Comparison of ENCODE assay signal across 11 mouse cellular contexts in the genomic region with DNA sequence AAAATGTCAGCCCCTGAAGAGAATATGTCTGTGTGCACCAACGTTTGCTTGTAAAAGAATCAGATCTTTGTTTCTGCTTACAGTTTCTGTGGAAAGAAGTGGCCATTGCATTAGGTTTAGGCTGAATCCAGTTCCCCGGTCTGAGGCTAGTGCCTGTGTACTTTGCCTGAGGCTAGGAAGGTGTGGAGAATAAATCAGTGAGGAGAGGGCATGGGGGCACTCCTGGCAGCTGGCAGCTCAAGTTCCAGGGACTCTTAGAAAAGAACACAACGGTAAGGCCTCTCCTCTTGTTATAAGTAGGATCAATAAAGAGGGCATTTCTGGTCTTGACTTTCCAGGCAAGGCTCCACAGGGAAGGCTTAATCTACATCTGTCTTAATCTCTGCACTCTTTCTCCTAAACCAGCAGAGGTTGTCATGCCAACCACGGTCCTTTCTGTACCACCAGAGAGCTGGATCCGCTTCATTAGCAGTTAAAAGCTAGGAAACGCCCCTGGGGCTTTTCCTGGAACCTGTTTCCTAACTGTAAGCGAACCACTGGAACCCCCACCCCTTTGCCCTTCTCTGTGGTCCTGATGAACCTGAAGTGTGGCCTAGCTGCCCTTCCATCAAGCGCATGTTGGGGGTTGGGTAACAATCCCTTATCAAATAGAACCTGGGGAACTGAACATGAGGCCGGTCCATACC. TPM values are rescaled to one million over a fixed set of nuclear protein-coding genes. Genes with fewer than 3 reads are reported as not detected.
DNase-seq lines count a peak whose midpoint lies in the region; ATAC-seq and TF ChIP-seq lines count a peak whose summit lies in the region.
"Had no signal": no experiment of that assay in that cellular context is flagged by ENCODE, and none has a peak within 500 bp of the region (broad histone marks: within the 10 kb centered on the region; RNA-seq: fewer than 3 reads in every experiment).

No protein-coding gene starts in this region.

- WGBS in forebrain, postnatal 0 days: 19% methylated on average over 9 of the region's 9 CpGs

- H3K4me3 ChIP-seq in forebrain, postnatal 0 days (ENCODE audit: low read depth, low read length): no peak overlapping the region
- H3K4me3 ChIP-seq: heart, embryonic 13.5 days had no signal

- no peak overlapping the region for H3K4me2 ChIP-seq in forebrain, postnatal 0 days (ENCODE audit: low read depth)
- H3K4me2 ChIP-seq: heart, embryonic 13.5 days had no signal

- H3K9ac ChIP-seq in forebrain, postnatal 0 days: 0 out of 2 replicates have a peak overlapping the region, but pooled peaks have one; percentile 6
- H3K9ac ChIP-seq: heart, embryonic 13.5 days had no signal

- TF ChIP-seq CTCF in forebrain, postnatal 0 days (IDR thresholded peaks at IDR 0.05; ENCODE audit: low read depth): no peak

- no peaks in the 10 kb centered on the region for H3K9me3 ChIP-seq in forebrain, postnatal 0 days (ENCODE audit: low read length)
- H3K9me3 ChIP-seq: heart, embryonic 13.5 days had no signal

- DNase-seq in ES-CJ7 (ENCODE audit: low read depth, low spot score): peak; percentile 96
- peak; percentile 99 for DNase-seq in R1 (ENCODE audit: low read depth, low spot score)
- peak; percentile 66 for DNase-seq in forebrain, postnatal 0 days
- peak; percentile 52 for DNase-seq in mesoderm, embryonic 11.5 days (ENCODE audit: low read depth, low spot score)
- DNase-seq in yolk sac, embryonic 10.5 days (ENCODE audit: low spot score): no peak
- DNase-seq in ovary, adult 18-20 months (ENCODE audit: low spot score): no peak
- no peak for DNase-seq in adrenal gland, postnatal 10 days
- DNase-seq: cerebellum, adult 11-12 months; lung, postnatal 10 days; thymus, adult 2 months had no signal

- no peaks in the 10 kb centered on the region for H3K27me3 ChIP-seq in forebrain, postnatal 0 days (ENCODE audit: insufficient read depth, low read length)
- H3K27me3 ChIP-seq: heart, embryonic 13.5 days had no signal

- peak; percentile 77 for ATAC-seq in forebrain, postnatal 0 days

- peak overlapping the region; percentile 69 for H3K27ac ChIP-seq in forebrain, postnatal 0 days (ENCODE audit: low read depth, low read length)
- H3K27ac ChIP-seq: heart, embryonic 13.5 days had no signal

- no peaks in the 10 kb centered on the region for H3K36me3 ChIP-seq in forebrain, postnatal 0 days (ENCODE audit: insufficient read depth)

- 0 out of 2 replicates have a peak, but pooled peaks cover 10% of the 10 kb centered on the region for H3K4me1 ChIP-seq in forebrain, postnatal 0 days (ENCODE audit: insufficient read depth)

RNA-seq across cellular contexts. Expression of a gene that starts 4.3 kb away (rescaled TPM):
- total RNA-seq in forebrain, postnatal 0 days (2014; rRNA removed): 4.3 and 4.9 TPM in 2 replicates
- 2.8 and 3.3 TPM in 2 replicates for polyA plus RNA-seq in forebrain, postnatal 0 days (2015; fragmentation: Nextera tagmentation; extraction: Ambion mirVana)
- total RNA-seq in adrenal gland, postnatal 10 days (2021): 1 to 10 TPM; 5.9 to 7.1 TPM

RNA-seq across cellular contexts. Expression of a gene that starts 58.8 kb away (rescaled TPM):
- total RNA-seq in forebrain, postnatal 0 days (2014; rRNA removed): 105 and 116 TPM in 2 replicates
- polyA plus RNA-seq in forebrain, postnatal 0 days (2015; fragmentation: Nextera tagmentation; extraction: Ambion mirVana): 112 and 123 TPM in 2 replicates
- 10 to 100 TPM; 68.6 to 72.0 TPM for total RNA-seq in adrenal gland, postnatal 10 days (2021)

Comparison
In these comparisons a context has a peak if more than half of its experiments do, and no peak if none do; other contexts are left out.
1. DNase-seq: peak in ES-CJ7 (single experiment), R1 (single experiment), forebrain, postnatal 0 days (single experiment) and mesoderm, embryonic 11.5 days (single experiment); none in yolk sac, embryonic 10.5 days (single experiment), ovary, adult 18-20 months (single experiment) and adrenal gland, postnatal 10 days (single experiment).